Mouse (Mus musculus): Measurements from ENCODE around the gene Dstyk. TPM values are rescaled to one million over a fixed set of nuclear protein-coding genes. Genes with fewer than 3 reads are reported as not detected.

The Dstyk gene
- polyA plus RNA-seq, 1 experiment from 2014 or later: 12.5 TPM

- TF ChIP-seq CTCF (IDR thresholded peaks at IDR 0.05; ENCODE audit: low read depth): no peak
- Histone ChIP-seq H3K27me3 (ENCODE audit: insufficient read depth, low read length) (no peaks in the 10 kb centered on the region), H3K27ac (peak overlapping the region; percentile 44), H3K9ac (ENCODE audit: low read depth, low read length) (peak overlapping the region; percentile 79), H3K4me2 (ENCODE audit: low read length) (peak overlapping the region; percentile 88), H3K4me3 (replicated peaks; ENCODE audit: low read depth, low read length) (peak overlapping the region; percentile 62), H3K9me3 (replicated peaks; ENCODE audit: low read length) (no peaks in the 10 kb centered on the region), H3K4me1 (replicated peaks; ENCODE audit: insufficient read depth, low read length) (peaks cover 14% of the 10 kb centered on the region), H3K36me3 (ENCODE audit: insufficient read depth, low read length) (no peaks in the 10 kb centered on the region)
- ATAC-seq (replicated peaks; ENCODE audit: low FRiP score, low read depth) (peak; percentile 86), DNase-seq (ENCODE audit: low spot score) (peak; percentile 82)
- WGBS: under 1% methylated on average over 43 of the region's 54 CpGs
Measured at GRCm38 (mm10) chr1:132391580-132392022, 25.8 kb upstream of the Dstyk start.

GRCm38 (mm10) chr1:132392872-132393271 lies 24.5 kb upstream of the Dstyk start:
- Histone ChIP-seq H3K4me3 (replicated peaks; ENCODE audit: low read depth, low read length) (no peak overlapping the region), H3K4me2 (ENCODE audit: low read length) (no peak overlapping the region), H3K36me3 (ENCODE audit: insufficient read depth, low read length) (no peaks in the 10 kb centered on the region), H3K9ac (ENCODE audit: low read depth, low read length) (no peak overlapping the region), H3K4me1 (replicated peaks; ENCODE audit: insufficient read depth, low read length) (peaks cover 14% of the 10 kb centered on the region), H3K27ac (no peak overlapping the region), H3K27me3 (ENCODE audit: insufficient read depth, low read length) (no peaks in the 10 kb centered on the region), H3K9me3 (replicated peaks; ENCODE audit: low read length) (no peaks in the 10 kb centered on the region)
- WGBS: 68% methylated on average over 5 of the region's 5 CpGs
- DNase-seq (ENCODE audit: low spot score) (no peak), ATAC-seq (replicated peaks; ENCODE audit: low FRiP score, low read depth) (no peak)
- no peak for TF ChIP-seq CTCF (IDR thresholded peaks at IDR 0.05; ENCODE audit: low read depth)

GRCm38 (mm10) chr1:132396705-132397104 lies 20.6 kb upstream of the Dstyk start:
- ATAC-seq (replicated peaks; ENCODE audit: low FRiP score, low read depth): no peak
- no peak for TF ChIP-seq CTCF (IDR thresholded peaks at IDR 0.05; ENCODE audit: low read depth)
- no peak for DNase-seq (ENCODE audit: low spot score)

GRCm38 (mm10) chr1:132400538-132400937 lies 16.8 kb upstream of the Dstyk start:
- Histone ChIP-seq H3K4me3 (replicated peaks; ENCODE audit: low read depth, low read length) (no peak overlapping the region), H3K27ac (no peak overlapping the region), H3K4me2 (ENCODE audit: low read length) (no peak overlapping the region), H3K36me3 (ENCODE audit: insufficient read depth, low read length) (no peaks in the 10 kb centered on the region), H3K4me1 (replicated peaks; ENCODE audit: insufficient read depth, low read length) (no peaks in the 10 kb centered on the region), H3K27me3 (ENCODE audit: insufficient read depth, low read length) (no peaks in the 10 kb centered on the region), H3K9me3 (replicated peaks; ENCODE audit: low read length) (no peaks in the 10 kb centered on the region), H3K9ac (ENCODE audit: low read depth, low read length) (no peak overlapping the region)
- no peak for DNase-seq (ENCODE audit: low spot score)
- no peak for ATAC-seq (replicated peaks; ENCODE audit: low FRiP score, low read depth)
- TF ChIP-seq CTCF (IDR thresholded peaks at IDR 0.05; ENCODE audit: low read depth): no peak
- WGBS: 57% methylated on average over 1 of the region's 1 CpGs

More at GRCm38 (mm10) chr1:132396705-132397104, 20.6 kb upstream of the Dstyk start:
- H3K36me3 ChIP-seq (ENCODE audit: insufficient read depth, low read length): no peaks in the 10 kb centered on the region
- no peaks in the 10 kb centered on the region for H3K9me3 ChIP-seq (replicated peaks; ENCODE audit: low read length)
- H3K4me1 ChIP-seq (replicated peaks; ENCODE audit: insufficient read depth, low read length): no peaks in the 10 kb centered on the region
- 55% methylated on average over 2 of the region's 2 CpGs for WGBS
- no peak overlapping the region for H3K27ac ChIP-seq
- no peak overlapping the region for H3K4me3 ChIP-seq (replicated peaks; ENCODE audit: low read depth, low read length)
- no peaks in the 10 kb centered on the region for H3K27me3 ChIP-seq (ENCODE audit: insufficient read depth, low read length)
- H3K4me2 ChIP-seq (ENCODE audit: low read length): no peak overlapping the region
- H3K9ac ChIP-seq (ENCODE audit: low read depth, low read length): no peak overlapping the region

GRCm38 (mm10) chr1:132401843-132402242 lies 15.5 kb upstream of the Dstyk start:
- 93% methylated on average over 1 of the region's 1 CpGs for WGBS
- Histone ChIP-seq H3K27me3 (ENCODE audit: insufficient read depth, low read length) (no peaks in the 10 kb centered on the region), H3K4me2 (ENCODE audit: low read length) (no peak overlapping the region), H3K36me3 (ENCODE audit: insufficient read depth, low read length) (no peaks in the 10 kb centered on the region), H3K9me3 (replicated peaks; ENCODE audit: low read length) (no peaks in the 10 kb centered on the region), H3K4me3 (replicated peaks; ENCODE audit: low read depth, low read length) (no peak overlapping the region), H3K27ac (no peak overlapping the region), H3K4me1 (replicated peaks; ENCODE audit: insufficient read depth, low read length) (no peaks in the 10 kb centered on the region), H3K9ac (ENCODE audit: low read depth, low read length) (no peak overlapping the region)
- DNase-seq (ENCODE audit: low spot score) (no peak), ATAC-seq (replicated peaks; ENCODE audit: low FRiP score, low read depth) (no peak)
- TF ChIP-seq CTCF (IDR thresholded peaks at IDR 0.05; ENCODE audit: low read depth): no peak

GRCm38 (mm10) chr1:132410657-132411056 lies 6.7 kb upstream of the Dstyk start:
- H3K4me2 ChIP-seq (ENCODE audit: low read length): no peak overlapping the region
- H3K36me3 ChIP-seq (ENCODE audit: insufficient read depth, low read length): no peaks in the 10 kb centered on the region
- no peak for DNase-seq (ENCODE audit: low spot score)
- ATAC-seq (replicated peaks; ENCODE audit: low FRiP score, low read depth): no peak
- H3K9ac ChIP-seq (ENCODE audit: low read depth, low read length): no peak overlapping the region
- no peak overlapping the region for H3K4me3 ChIP-seq (replicated peaks; ENCODE audit: low read depth, low read length)
- no peaks in the 10 kb centered on the region for H3K9me3 ChIP-seq (replicated peaks; ENCODE audit: low read length)
- no peaks in the 10 kb centered on the region for H3K27me3 ChIP-seq (ENCODE audit: insufficient read depth, low read length)
- no peak for TF ChIP-seq CTCF (IDR thresholded peaks at IDR 0.05; ENCODE audit: low read depth)
- no peaks in the 10 kb centered on the region for H3K4me1 ChIP-seq (replicated peaks; ENCODE audit: insufficient read depth, low read length)
- no peak overlapping the region for H3K27ac ChIP-seq
- 72% methylated on average over 3 of the region's 3 CpGs for WGBS

Data from kidney, postnatal 0 days (tissue).